Mouse (Mus musculus) erythroblast, embryonic 14.5 days (primary cell): ENCODE data around the gene Tulp1.

ENCODE experiments used
- GATA1 ChIP-seq: IDR thresholded peaks from 2 replicates; pipeline ENCODE4 v1.6.1; 2012; ENCODE audit warnings: low read length, inconsistent platforms, mixed read lengths
- TAL1 ChIP-seq: IDR thresholded peaks from 3 replicates; pipeline ENCODE4 v1.6.1; 2012; ENCODE audit warnings: low read length, inconsistent platforms, mixed read lengths

- TF ChIP-seq GATA1 (no peak), TAL1 (no peak)
These were observed 9.5 kb upstream of the Tulp1 start for GRCm38 (mm10) chr17:28374494-28374893.
